Mouse (Mus musculus) midbrain, embryonic 16.5 days (tissue): ENCODE data around the gene Trim61. TPM values are rescaled to one million over a fixed set of nuclear protein-coding genes. Genes with fewer than 3 reads are reported as not detected.
A peak's percentile ranks its signal among the peaks of the same experiment; 100 is the strongest.

Source experiments
- ATAC-seq: fragments of 200-750 bp; cut with Nextera tagmentation; 2 replicates; pipeline ENCODE4 v1.8.0; 2017; ENCODE audit warnings: moderate TSS enrichment
- H3K27ac ChIP-seq: fragments of 300-500 bp; sonication (generic); 2 replicates; pipeline ENCODE4 v1.5.1; 2014; ENCODE audit warnings: mild to moderate bottlenecking, low read length, mixed read lengths
- H3K27me3 ChIP-seq: fragments of 300-500 bp; sonication (generic); 2 replicates; pipeline ENCODE4 v1.6.1; 2014; ENCODE audit warnings: low read depth, low read length, mixed read lengths; ENCODE audit not compliant: control insufficient read depth, insufficient read depth
- H3K36me3 ChIP-seq: fragments of 300-500 bp; sonication (generic); 2 replicates; pipeline ENCODE4 v1.6.1; 2014; ENCODE audit warnings: mild to moderate bottlenecking, low read length, moderate library complexity, mixed read lengths; ENCODE audit not compliant: control insufficient read depth, insufficient read depth
- H3K4me1 ChIP-seq: fragments of 300-500 bp; sonication (generic); 2 replicates; pipeline ENCODE4 v1.6.1; 2014; ENCODE audit warnings: mild to moderate bottlenecking, low read length, mixed read lengths; ENCODE audit not compliant: control insufficient read depth, insufficient read depth
- H3K4me2 ChIP-seq: fragments of 300-500 bp; sonication (generic); 2 replicates; pipeline ENCODE4 v1.6.1; 2014; ENCODE audit warnings: mild to moderate bottlenecking, low read length, mixed read lengths
- H3K4me3 ChIP-seq: fragments of 300-500 bp; sonication (generic); 2 replicates; pipeline ENCODE4 v1.5.1; 2014; ENCODE audit warnings: low read depth, mild to moderate bottlenecking, low read length, moderate library complexity, mixed read lengths
- H3K9ac ChIP-seq: fragments of 300-500 bp; sonication (generic); 2 replicates; pipeline ENCODE4 v1.6.1; 2014; ENCODE audit warnings: low read depth, low read length, mixed read lengths
- H3K9me3 ChIP-seq: fragments of 300-500 bp; sonication (generic); replicated peaks from 2 replicates; pipeline ENCODE4 v1.6.1; 2014; ENCODE audit warnings: mild to moderate bottlenecking, low read length, mixed read lengths; ENCODE audit not compliant: control insufficient read depth, poor library complexity, severe bottlenecking
- WGBS: fragments of 180-500 bp; shearing (Covaris S2); extraction: QIAGEN DNeasy Blood & Tissue Kit; methylation state at CpG from one replicate; pipeline ENCODE4 v1.1.7; 2014; 5-methylcytosine and 5-hydroxymethylcytosine counted together
- polyA plus RNA-seq: library from polyadenylated mRNA; unstranded; fragments of >200 nt; fragmentation: Nextera tagmentation; extraction: Ambion mirVana; gene quantifications from 2 replicates; pipeline ENCODE4 v1.2.1, GENCODE M21; 2015

Trim61 gene
- polyA plus RNA-seq, 1 experiment from 2014 or later: not detected

DNA sequence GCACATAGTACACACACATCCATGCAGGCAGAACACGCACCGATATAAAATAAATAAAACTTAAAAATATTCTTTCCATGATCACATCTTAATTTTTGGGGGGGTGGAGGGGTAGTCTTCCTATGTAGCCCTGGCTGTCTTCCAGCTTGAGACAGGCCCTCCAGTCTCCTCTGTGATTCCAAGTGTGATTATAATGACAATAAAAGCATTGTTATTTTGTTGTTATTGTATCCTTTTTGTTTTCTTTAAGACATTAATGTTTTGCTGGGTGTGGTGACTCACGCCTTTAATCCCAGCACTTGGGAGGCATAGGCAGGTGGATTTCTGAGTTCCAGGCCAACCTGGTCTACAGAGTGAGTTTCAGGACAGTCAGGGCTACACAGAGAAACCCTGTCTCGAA lies 29.5 kb upstream of the Trim61 start:
- ATAC-seq: no peak
- H3K4me2 ChIP-seq: no peak overlapping the region

DNA sequence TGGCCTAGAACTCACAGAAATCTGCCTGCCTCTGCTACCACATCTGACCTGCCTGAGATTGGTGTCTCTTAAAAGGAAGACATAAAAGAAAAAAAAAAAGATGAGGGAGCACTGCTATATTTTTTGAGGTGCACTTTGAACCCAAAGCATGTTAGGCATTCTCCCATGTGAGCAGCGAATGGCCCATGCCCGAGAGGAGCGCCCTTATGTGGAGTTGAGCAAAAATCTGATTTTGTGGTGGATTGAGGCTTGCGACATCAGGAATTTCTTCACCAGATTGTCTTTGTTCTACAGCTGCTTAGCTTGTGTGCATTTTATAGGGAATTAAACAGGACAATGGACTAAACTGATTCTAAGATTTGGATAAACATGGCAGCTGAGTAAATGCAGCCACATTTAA lies 28.9 kb upstream of the Trim61 start:
- Histone ChIP-seq H3K4me2 (no peak overlapping the region), H3K27ac (no peak overlapping the region), H3K27me3 (no peaks in the 10 kb centered on the region), H3K9ac (no peak overlapping the region), H3K36me3 (no peaks in the 10 kb centered on the region), H3K4me3 (no peak overlapping the region), H3K9me3 (no peaks in the 10 kb centered on the region), H3K4me1 (no peaks in the 10 kb centered on the region)
- ATAC-seq: no peak
- 95% methylated on average over 4 of the region's 4 CpGs for WGBS

More for the DNA sequence above, 29.5 kb upstream of the Trim61 start:
- H3K9me3 ChIP-seq: no peaks in the 10 kb centered on the region
- no peaks in the 10 kb centered on the region for H3K4me1 ChIP-seq
- H3K9ac ChIP-seq: no peak overlapping the region
- H3K27me3 ChIP-seq: no peaks in the 10 kb centered on the region
- no peak overlapping the region for H3K27ac ChIP-seq
- H3K4me3 ChIP-seq: no peak overlapping the region
- WGBS: 82% methylated on average over 4 of the region's 4 CpGs
- no peaks in the 10 kb centered on the region for H3K36me3 ChIP-seq

- no peaks in the 10 kb centered on the region for H3K9me3 ChIP-seq
- WGBS: 45% methylated on average over 5 of the region's 5 CpGs
- no peaks in the 10 kb centered on the region for H3K4me1 ChIP-seq
- H3K27me3 ChIP-seq: no peaks in the 10 kb centered on the region
- no peaks in the 10 kb centered on the region for H3K36me3 ChIP-seq
- no peak overlapping the region for H3K9ac ChIP-seq
- no peak overlapping the region for H3K4me3 ChIP-seq
- no peak overlapping the region for H3K27ac ChIP-seq
- H3K4me2 ChIP-seq: peak overlapping the region; percentile 8; the same call in 1 of the 2 replicates
- ATAC-seq: no peak
Measured at GRCm38 (mm10) chr8:65046565-65046964, 28.2 kb upstream of the Trim61 start.

GRCm38 (mm10) chr8:65037117-65037533 lies 18.8 kb upstream of the Trim61 start, which contains the start of gene Apela:
TSS of gene Apela (minus strand) at chr8:65037336.
- peak within 1 kb of the TSS; percentile 40 for H3K4me3 ChIP-seq
- H3K9ac ChIP-seq: peak within 1 kb of the TSS; percentile 17; the same call in 1 of the 2 replicates
- H3K9me3 ChIP-seq: no peaks in the 10 kb centered on the region
- no peaks in the 10 kb centered on the region for H3K27me3 ChIP-seq
- peaks cover 8% of the 10 kb centered on the region for H3K4me1 ChIP-seq
- peak within 1 kb of the TSS; percentile 58 for H3K4me2 ChIP-seq
- peak; percentile 76 for ATAC-seq
- no peak within 1 kb of the TSS for H3K27ac ChIP-seq
- WGBS: 1% methylated on average over 8 of the region's 8 CpGs
- no peaks in the 10 kb centered on the region for H3K36me3 ChIP-seq

DNA sequence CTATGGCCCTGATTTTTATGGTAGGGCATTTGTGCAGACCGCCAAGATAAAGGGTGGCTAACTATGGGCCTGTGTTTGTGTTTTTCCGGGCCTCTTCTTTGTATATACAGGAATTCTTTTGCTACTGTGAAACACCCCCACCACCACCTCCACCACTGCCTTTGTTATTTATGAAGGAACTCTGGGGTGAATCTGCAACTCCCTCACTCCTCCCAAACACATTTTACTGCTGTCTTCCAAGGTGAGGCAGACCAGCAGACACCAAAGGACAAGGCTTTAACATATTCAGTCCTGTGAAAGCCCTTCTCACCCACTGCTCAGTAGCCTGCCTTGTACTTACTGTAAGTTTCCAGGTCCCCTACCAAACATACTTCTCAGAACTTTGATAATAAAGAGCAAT lies 15.8 kb upstream of the Trim61 start:
- H3K27ac ChIP-seq: no peak overlapping the region
- no peak overlapping the region for H3K4me2 ChIP-seq
- no peak overlapping the region for H3K9ac ChIP-seq
- H3K36me3 ChIP-seq: no peaks in the 10 kb centered on the region
- peaks cover 8% of the 10 kb centered on the region for H3K4me1 ChIP-seq
- no peaks in the 10 kb centered on the region for H3K27me3 ChIP-seq
- no peak for ATAC-seq
- H3K9me3 ChIP-seq: no peaks in the 10 kb centered on the region
- H3K4me3 ChIP-seq: no peak overlapping the region
- WGBS: 41% methylated on average over 2 of the region's 2 CpGs

GRCm38 (mm10) chr8:65033056-65033455 lies 14.7 kb upstream of the Trim61 start:
- no peaks in the 10 kb centered on the region for H3K36me3 ChIP-seq
- H3K27me3 ChIP-seq: no peaks in the 10 kb centered on the region
- no peak overlapping the region for H3K27ac ChIP-seq
- H3K9me3 ChIP-seq: no peaks in the 10 kb centered on the region
- WGBS: 84% methylated on average over 13 of the region's 13 CpGs
- ATAC-seq: no peak
- no peak overlapping the region for H3K4me2 ChIP-seq
- no peak overlapping the region for H3K4me3 ChIP-seq
- H3K4me1 ChIP-seq: peaks cover 8% of the 10 kb centered on the region
- no peak overlapping the region for H3K9ac ChIP-seq

GRCm38 (mm10) chr8:65032107-65032506 lies 13.8 kb upstream of the Trim61 start:
- no peak overlapping the region for H3K4me2 ChIP-seq
- H3K27ac ChIP-seq: no peak overlapping the region
- no peaks in the 10 kb centered on the region for H3K9me3 ChIP-seq
- no peak overlapping the region for H3K9ac ChIP-seq
- H3K36me3 ChIP-seq: no peaks in the 10 kb centered on the region
- 100% methylated on average over 1 of the region's 1 CpGs for WGBS
- H3K4me3 ChIP-seq: no peak overlapping the region
- no peaks in the 10 kb centered on the region for H3K27me3 ChIP-seq
- no peak for ATAC-seq
- peaks cover 8% of the 10 kb centered on the region for H3K4me1 ChIP-seq

DNA sequence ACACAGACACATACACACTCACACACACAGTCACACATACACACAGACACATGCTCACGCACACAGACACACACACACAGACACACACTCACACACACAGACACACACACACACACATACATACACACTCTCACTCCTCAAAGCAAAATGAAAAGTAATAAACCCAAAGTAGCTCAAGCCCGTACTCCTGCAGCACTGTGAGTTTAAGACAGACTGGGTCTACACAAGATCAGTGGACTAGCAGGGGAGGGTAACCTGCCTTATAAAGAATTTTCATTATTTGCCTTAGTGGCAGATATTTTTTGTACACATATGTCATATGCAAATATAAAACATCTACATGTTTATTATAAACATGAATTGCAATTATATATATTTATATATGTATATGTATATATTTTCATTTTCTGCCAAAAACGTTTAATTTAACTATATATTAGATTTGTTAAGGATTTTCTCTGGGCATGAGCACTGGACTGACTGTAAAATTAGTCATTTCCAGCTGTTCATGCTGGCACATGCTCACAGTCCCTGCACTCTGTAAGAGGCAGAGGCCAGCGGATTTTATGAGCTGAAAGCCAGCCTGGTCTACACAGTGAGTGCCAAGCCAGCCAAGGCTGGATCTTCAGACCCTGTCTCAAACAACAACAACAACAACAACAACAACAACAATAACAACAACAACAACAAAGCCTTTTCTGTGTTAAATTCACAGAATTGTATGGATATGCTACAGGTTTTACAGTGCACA lies 12.6 kb upstream of the Trim61 start:
- ATAC-seq: no peak
- H3K4me2 ChIP-seq: no peak overlapping the region
- no peak overlapping the region for H3K9ac ChIP-seq
- H3K36me3 ChIP-seq: no peaks in the 10 kb centered on the region
- H3K9me3 ChIP-seq: no peaks in the 10 kb centered on the region
- H3K4me3 ChIP-seq: no peak overlapping the region
- 82% methylated on average over 4 of the region's 4 CpGs for WGBS
- no peak overlapping the region for H3K27ac ChIP-seq
- no peaks in the 10 kb centered on the region for H3K27me3 ChIP-seq
- H3K4me1 ChIP-seq: peaks cover 5% of the 10 kb centered on the region; the same call in 1 of the 2 replicates

GRCm38 (mm10) chr8:65029776-65030175 lies 11.5 kb upstream of the Trim61 start:
- H3K9me3 ChIP-seq: no peaks in the 10 kb centered on the region
- no peak overlapping the region for H3K27ac ChIP-seq
- H3K4me3 ChIP-seq: no peak overlapping the region
- ATAC-seq: no peak
- H3K9ac ChIP-seq: no peak overlapping the region
- WGBS: 92% methylated on average over 4 of the region's 4 CpGs
- no peak overlapping the region for H3K4me2 ChIP-seq
- H3K4me1 ChIP-seq: no peaks in the 10 kb centered on the region
- H3K27me3 ChIP-seq: no peaks in the 10 kb centered on the region
- no peaks in the 10 kb centered on the region for H3K36me3 ChIP-seq
